Mouse (Mus musculus) regulatory T cell (primary cell): ENCODE data around the gene Chst3.
"Not testable (repeated sequence)": the region's sequence is repeated elsewhere in the genome, so short reads cannot be mapped to it uniquely, and the experiment has no call there.

ENCODE experiments used
- in situ Hi-C: fragments of 300-600 bp; cut with MboI, MseI; formaldehyde crosslinking; loops from one replicate; pipeline ENCODE4 v1.15.1; 2025; ENCODE audit warnings: high pct_unique_total_duplicates

The Chst3 gene

GRCm38 (mm10) chr10:60234006-60234405 is 14.9 kb upstream of the Chst3 start:
- in situ Hi-C loops = no loop called here

- in situ Hi-C loops = no loop called here
Observed at GRCm38 (mm10) chr10:60230321-60231088, 11.4 kb upstream of the Chst3 start.

DNA sequence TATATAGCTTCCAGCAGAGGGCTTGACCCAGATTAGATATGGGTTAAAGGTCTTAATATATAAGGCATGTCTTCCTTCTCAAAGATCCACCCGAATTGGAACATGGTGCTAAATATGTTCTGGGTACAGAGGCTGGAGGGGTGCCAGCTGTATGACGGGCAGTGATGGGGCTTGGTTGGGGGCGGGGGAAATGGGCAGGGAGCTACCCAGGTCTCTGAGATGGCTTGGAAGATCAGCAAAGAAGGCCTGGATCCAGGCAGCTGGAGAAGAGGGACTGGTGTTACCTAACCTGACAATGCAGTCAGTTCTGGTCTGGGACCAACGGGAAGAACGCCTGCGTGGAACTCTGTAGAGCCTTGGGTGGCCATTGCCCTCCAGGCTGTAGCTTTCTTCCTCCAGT is 10.1 kb upstream of the Chst3 start:
- in situ Hi-C loops = no loop called here

DNA sequence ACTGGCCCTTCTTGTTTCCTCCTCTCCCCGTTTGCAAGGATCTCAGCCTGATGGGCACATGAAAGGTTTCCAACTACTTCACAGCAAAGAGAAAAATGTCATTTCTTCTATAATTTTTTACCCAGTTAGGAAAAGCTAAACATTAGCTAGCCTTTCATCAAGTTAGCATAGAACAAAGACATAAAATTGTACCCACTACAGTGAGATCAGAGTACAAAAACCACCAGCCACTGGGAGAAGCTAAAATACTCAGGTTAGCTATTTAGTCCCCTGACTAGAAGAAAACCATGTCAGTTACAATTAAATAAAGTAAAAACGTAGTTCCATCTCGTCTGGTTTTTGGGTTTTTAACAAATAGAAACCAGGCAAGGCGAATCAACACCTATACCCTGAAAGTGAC is 8.6 kb upstream of the Chst3 start:
- in situ Hi-C loops = no loop called here

- in situ Hi-C loops = no loop called here
Observed at GRCm38 (mm10) chr10:60224601-60225000, 5.5 kb upstream of the Chst3 start.

- in situ Hi-C loops = not testable (repeated sequence)
Observed at GRCm38 (mm10) chr10:60221571-60222259, 2.7 kb upstream of the Chst3 start.

- in situ Hi-C loops = no loop called here
Observed at GRCm38 (mm10) chr10:60220607-60221006, 1.5 kb upstream of the Chst3 start.

- in situ Hi-C loops = no loop called here
Observed at GRCm38 (mm10) chr10:60220042-60220523, 1.0 kb upstream of the Chst3 start.

DNA sequence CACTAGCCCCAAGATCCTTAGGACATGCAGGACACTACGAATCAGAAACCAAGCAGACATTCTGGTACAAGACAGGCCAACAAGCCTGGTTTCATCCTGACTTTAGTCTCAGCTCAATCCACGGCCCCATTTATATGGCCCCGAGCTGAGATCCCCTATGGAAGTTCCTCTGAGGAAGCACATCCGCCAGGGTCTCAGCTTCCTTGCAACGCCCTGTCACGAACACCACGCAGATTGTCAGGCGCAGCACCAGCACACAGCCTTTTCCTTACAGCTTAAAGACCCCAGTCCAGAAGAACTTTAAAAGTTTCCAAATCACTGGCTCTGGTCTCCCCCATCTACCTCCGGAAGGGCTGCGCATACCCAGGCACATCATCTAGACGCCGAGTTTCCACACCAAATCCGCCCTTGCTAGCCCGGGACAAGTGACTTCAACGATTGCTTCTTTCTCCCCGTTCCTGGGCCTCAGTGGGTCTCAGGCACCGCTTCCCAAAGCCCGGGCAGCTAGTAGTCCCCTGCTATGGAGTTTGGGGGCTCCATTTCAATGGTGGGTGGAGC is 948 bp downstream of the Chst3 start:
- in situ Hi-C loops = no loop called here

DNA sequence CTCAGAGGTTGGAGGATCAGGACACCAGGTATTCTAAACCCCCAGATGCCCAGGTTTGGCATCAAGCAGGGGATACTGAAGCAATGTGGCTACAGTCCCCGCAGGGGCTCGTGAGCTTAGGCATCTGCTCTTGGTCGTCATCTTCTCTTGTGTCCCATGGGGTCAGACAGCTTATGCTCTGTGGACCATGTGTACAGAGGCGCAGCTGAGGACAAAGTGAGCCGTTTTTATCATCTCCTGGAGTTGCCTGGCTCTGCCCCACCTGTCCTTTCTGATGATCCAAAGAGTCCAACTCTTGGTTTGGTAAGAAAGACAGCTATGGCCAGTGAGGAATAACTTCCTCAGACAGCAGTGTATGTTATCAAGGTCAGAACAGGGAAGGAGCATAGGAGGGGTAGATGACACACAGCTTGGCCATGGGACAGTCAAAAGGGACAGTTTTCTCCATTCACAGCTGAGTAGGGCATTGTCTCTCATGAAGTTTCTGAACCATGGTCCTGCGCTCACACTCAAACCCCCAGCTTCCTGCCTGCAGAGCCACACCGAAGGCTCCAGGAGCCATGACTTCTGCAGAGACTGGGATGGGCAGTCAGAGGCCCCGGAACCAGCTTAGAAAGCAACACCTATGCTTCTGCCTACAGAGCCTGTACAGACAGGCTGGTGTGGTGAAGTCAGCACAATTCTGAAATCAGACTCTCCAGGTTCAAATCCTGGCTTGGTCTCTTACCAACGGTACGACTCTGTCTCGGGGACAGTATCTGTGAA is 2.5 kb downstream of the Chst3 start:
- in situ Hi-C loops = no loop called here

- in situ Hi-C loops = no loop called here
Observed at GRCm38 (mm10) chr10:60215077-60215960, 3.7 kb downstream of the Chst3 start.

DNA sequence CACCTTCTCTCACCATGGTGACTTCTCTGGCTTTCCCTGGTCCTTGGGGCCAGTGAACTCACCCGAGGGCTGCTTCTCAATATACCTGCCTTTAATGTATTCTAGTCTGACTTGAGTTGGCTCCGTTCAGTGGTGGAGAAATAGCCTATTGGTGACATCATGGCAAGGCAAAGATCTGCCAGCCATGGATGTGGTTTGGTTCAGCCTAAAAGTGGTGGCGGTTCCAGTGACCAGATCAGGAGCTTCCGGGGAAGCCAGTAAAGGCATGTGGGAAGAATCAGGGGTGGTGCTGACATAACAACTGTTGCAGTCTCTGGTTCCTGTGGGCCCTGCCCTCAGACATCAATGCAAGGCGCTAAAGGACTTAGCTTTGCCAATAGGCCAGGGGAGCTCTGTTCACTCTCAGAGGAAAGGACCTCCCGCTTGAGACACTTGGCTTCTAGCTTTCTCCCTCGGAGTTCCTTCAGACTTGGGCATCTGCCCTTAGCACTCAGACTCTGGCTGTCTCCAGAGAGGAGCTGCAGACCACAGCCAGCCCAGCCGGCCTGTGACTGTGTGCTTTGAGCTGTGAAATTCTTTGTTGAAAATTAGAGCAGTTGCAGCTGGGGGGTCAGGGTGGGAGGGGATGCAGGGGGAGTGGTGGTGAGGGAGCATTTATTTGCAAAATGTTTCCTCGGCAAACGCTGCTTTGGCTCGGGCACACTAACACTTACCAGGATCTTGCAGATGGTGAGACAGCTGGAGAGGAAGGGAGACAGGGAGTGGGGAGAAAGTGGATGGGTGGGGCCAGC is 6.3 kb downstream of the Chst3 start:
- in situ Hi-C loops = no loop called here

- in situ Hi-C loops = no loop called here
Observed at GRCm38 (mm10) chr10:60211501-60212005, 7.5 kb downstream of the Chst3 start.

- in situ Hi-C loops = no loop called here
Observed at GRCm38 (mm10) chr10:60210468-60210867, 8.6 kb downstream of the Chst3 start.

- in situ Hi-C loops = no loop called here
Observed at GRCm38 (mm10) chr10:60209237-60209636, 9.8 kb downstream of the Chst3 start.

DNA sequence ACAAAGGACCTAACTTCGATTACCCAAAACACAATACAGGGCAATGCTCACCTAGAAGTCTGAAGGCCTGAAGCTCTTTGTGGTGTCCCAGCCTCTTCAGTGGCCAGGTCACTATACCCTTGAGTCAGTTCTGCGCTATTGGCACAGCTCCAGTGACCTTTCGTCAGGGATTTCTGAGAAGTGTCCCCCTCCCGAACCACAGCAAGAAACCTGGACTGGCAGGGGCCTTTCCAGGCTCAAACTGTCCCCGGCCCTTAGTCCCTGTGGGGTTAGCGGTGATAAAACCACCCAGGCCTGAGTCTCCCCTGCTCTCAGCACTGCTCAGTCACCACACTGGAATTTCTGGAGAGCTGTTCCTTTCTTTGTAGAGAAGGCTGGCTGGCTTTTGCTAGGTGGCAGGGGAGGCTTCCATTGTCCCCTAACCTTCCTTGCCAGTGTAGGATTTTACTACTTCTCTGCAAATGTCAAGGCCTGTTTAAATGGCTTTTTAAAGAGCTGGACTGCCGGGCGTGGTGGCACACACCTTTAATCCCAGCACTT is 11.8 kb downstream of the Chst3 start:
- in situ Hi-C loops = no loop called here

DNA sequence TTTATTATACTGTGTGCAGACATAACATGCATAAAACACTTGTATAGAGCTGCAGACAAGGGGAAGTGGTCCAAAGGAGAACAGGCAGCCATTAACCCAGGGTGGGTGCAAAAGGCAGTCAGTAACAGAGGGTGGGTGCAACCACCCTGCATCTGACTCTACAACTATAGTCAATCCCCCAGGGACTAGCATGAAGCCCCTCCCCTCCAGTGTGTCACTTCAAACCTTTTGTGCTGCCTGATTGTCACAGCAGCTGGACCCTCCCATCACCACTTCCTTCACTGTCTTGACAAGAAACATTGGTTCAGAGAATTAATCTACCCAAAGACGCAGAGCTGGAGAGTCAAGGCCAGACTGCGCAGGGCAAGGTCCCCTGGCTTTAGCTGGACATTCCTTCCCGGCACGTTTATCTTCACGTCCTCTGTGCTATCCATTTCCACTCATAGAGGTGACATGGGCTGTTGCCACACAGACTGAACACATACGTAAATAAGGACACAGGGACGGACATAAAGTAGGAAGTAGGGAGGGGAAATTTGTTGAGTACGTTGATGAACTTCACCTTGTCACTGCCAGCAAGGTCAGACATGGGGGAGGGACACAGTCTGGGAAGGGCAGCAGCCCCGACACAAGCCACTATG is 13.3 kb downstream of the Chst3 start:
- in situ Hi-C loops = no loop called here

GRCm38 (mm10) chr10:60202785-60203184 is 16.3 kb downstream of the Chst3 start:
- in situ Hi-C loops = no loop called here

GRCm38 (mm10) chr10:60200996-60201395 is 18.1 kb downstream of the Chst3 start:
- in situ Hi-C loops = no loop called here
